Mouse (Mus musculus) cerebellum, adult 9-11 months (tissue): ENCODE data around the gene Agbl4.

Experiments used
- DNase-seq: peaks from one replicate; pipeline ENCODE4 v3.0.0; 2022

Agbl4 gene

DNA sequence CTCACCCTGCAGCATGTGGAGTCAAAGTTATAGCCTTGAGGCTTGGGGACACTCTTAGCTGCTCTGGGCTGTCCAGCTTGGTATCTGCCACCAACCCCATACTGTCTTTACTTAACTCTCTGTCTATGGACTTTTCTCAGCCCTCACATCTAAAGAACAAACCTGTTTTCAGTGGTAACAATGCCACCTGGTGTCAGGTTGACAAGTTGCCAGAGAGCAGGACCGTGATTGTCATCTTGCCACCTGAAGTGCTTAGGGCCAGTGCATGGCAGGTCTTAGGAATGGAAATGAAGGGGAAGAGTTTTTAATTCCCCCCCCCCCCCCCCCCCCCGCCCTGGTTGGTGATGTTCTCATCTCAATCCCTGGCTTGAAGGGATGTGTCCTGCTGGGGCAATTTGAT is 1112.7 kb downstream of the Agbl4 start:
- DNase-seq, result no peak

DNA sequence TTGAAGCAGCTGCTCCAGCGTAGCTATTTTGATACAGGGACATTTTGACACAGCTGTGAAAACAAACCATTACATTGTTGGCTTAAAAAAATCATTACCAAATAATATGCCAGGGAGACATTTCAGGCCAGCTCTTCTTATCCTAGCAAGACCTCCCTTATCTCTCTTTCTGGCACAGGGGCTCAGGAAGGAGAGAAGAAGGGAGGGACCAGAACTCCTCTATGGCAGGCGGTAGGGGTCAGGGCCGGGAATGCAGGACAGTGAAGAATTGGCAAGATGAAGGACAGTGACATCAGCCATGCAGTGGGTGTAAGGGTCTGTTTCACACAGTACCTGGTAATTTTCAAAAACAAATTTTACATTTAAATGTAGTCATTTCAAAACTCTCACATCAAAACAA is 1116.5 kb downstream of the Agbl4 start:
- DNase-seq, result no peak

DNA sequence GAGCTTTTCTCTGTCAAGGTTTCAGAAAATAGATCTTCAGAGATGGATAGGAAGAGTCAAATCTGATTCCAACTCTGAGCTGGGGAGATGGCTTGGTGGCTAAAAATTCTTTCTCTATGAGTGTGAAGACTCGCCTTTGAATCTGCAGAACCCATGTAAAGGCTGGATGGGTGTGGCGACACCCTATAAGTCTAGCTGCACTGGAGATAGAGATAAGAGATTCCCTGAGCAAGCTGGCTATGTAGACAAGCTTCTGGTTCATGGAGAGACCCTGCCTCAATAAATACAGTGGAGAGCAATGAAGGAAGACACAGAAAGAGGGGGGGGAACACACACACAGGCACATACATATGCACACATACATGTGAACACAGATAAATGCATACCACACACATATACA is 1118.7 kb downstream of the Agbl4 start:
- no peak for DNase-seq

DNA sequence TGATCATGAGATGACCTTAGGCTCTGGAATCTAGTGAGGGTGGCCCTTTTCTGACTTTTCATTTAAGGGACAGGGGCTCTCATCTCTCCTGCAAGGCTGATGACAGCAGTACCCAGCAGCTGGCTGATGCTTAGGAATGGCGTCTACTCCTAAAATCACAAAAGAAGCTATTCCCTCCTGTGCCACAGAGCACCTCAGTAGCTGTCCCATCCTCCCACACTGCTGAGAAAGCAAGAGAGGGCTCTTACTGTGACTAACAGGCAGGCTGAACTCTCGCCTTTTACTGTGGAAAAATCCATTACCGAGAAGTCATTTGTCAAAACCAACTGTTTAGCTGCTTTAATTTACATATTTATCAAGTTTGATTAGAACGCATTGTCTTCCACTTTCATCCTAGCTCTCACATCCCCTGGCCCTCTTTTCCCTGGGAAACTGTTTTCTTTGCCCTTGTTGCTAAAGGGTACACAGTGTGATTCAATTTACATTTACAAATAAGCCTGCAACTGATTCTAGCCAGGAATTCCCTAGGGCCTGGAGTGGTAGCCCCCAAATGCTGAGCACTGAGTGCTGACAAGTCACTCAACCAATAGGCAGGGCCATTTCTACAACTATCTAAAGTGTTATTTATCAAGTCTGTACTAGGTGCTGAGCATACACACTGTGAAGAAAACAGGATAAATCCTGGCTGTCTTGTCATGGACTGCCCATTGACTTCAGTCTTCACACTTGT is 1119.8 kb downstream of the Agbl4 start:
- DNase-seq, result no peak

DNA sequence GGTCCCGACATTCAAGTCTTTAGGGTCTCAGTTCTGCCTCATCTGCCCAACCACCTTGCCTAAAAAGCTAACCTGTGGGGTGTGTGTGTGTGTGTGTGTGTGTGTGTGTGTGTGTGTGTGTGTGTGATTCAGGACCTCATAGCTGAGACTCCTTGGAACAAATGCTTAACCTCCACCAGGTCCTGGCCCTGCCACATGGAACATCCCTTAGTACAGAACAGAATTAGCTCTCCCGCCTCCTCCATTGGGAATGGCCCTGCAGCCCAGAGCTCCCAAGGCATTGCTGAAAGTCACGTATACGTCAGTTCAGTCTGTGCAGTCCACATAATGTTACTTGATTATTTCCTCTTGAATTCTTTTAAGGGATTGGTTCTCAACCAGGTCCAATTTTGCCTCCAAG is 1120.7 kb downstream of the Agbl4 start:
- no peak for DNase-seq

DNA sequence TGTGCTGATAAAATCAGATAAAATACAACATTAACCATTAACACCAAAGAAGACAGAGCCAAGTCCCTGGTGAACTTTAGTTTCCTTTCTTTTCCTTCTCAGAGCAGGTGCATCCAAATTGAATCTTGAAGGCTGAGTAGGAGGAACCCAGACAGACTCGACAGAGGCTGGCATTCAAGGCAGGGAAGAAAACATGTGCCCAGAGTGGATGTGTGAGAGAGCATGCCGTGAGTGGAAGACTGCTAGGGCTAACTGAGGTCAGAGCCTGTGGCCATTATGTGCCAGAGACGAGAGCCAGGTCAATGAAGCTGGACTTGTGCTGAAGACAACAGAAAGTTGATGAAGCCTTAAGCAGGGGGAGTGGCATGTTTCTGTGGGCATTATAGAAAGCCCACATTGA is 1121.8 kb downstream of the Agbl4 start:
- DNase-seq, result no peak

DNA sequence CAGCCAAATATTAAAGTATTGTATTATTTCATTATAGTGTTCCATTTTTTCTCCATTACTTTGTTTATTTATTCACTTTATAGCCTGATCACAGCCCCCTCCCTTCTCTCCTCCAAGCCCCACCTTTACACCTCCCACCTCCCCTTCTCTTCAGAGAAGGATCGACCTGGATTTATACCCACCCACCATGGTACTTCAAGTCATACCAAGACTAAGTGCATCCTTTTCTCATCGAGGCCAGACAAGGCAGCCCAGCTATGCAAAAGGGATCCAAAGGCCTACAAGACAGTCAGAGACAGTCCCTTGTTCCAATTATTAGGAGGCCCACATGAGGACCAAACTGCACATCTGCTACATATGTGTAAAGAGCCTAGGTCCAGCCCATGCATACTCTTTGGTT is 1122.5 kb downstream of the Agbl4 start:
- DNase-seq, result no peak

DNA sequence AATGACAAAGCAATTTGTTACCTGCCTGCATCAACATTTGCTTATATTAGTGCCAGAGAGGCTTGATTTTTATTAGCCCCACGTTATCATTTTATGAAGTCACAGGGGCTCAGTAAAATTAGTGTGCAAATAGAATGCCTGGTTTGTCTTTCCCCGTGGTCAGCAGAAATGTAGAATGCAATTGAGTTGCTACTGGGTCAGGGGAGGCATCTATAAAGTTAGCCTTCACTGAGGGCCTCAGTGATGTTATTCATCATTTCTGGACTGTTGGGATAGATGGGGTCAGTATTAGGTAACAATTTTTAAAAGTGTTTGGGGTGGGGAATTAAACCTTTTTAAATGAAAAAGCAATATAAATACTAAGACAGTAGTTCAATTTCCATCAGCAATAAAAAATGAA is 1125.5 kb downstream of the Agbl4 start:
- DNase-seq, result no peak

DNA sequence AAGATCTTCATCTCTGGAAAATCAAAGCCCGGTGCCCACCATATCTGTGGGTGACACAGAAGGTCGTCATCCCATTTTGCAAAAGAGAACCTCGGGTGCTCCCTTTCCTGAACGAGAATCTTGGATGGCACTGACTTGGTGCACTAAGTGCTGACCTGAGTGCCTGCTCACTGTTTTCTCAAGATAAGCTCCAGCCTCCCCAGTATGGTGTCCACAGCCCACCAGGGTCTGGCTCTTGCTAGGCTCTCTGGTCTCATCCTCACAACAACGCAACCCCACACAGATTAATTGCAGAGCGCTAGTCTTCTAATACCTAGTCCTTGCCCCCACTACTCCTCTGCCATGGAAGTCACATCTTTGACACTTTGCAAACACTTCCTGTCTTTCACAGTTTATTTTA is 1131.5 kb downstream of the Agbl4 start:
- DNase-seq, result no peak

DNA sequence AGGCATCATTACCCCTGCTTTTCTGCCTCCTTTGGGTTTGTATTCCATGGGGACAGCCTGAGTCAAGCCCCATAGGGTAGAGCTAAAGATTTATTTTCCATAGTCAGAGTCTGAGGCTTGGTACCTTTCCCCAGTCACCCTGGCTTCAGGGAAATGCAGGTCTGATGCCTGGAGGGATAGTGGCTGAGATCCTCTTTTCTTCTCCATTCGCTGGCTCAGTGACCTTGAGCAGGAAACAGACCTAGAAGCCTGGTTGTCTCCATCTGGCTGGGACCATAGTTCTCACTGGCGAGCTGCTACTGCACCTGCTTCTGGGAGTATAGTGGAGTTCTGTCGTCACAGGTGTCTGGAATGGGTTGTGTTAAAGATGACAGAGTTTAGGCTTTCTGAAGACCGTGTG is 1132.5 kb downstream of the Agbl4 start:
- no peak for DNase-seq

DNA sequence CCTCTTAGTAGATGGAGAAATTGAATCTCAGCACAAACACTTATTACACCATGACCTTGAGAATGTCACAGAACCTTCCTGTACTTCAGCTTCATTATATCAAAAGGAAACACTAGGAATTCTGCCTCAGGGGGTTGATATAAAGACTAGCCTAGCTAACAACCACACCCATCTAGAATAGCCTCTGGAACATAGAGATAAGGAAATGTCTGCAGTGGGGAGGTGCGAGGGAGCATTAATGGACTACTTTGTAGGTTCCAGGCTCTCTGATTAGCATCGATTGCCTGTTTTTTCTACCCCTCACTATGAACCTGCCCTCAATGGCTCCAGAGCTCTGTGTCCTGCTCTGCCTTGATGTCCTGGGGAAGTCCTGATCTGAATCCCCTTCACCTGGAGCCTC is 1133.1 kb downstream of the Agbl4 start:
- no peak for DNase-seq

DNA sequence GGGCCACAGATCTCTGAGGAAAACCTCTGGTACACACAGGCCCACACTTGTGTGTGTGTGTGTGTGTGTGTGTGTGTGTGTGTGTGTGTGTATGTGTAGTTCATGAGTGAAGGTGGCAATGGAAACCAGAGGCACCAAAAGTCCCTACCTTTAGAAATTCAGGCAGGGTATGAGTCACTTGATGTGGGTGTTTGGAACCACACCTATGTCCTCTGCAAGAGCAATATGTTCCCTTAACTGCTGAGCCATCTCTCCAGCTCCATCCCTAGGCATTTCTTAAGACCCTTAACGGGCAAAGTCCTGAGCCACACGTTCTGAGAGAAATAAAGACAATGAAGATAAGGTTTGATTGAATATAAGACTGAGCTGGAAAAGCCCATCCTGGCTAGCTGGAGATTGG is 1147.2 kb downstream of the Agbl4 start:
- no peak for DNase-seq

DNA sequence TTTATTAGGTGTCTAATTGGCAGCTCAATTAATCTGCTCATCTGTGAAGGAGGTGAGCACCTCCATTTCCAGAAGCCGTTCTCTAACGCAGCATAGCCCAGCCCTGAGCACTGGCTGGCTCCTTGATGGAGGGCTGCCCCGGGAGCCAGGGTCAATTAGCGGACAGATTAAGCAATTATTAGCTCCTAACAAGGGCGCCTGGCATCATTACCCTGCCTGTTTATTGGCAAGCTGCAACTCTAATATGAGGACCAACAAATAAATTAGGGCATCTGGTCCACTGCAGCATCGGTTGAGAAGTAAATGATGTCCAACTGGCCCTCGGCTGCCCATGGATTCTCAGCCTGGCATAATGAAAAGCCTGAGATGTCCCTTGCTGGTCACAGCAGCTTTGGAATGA is 1148.5 kb downstream of the Agbl4 start:
- no peak for DNase-seq

DNA sequence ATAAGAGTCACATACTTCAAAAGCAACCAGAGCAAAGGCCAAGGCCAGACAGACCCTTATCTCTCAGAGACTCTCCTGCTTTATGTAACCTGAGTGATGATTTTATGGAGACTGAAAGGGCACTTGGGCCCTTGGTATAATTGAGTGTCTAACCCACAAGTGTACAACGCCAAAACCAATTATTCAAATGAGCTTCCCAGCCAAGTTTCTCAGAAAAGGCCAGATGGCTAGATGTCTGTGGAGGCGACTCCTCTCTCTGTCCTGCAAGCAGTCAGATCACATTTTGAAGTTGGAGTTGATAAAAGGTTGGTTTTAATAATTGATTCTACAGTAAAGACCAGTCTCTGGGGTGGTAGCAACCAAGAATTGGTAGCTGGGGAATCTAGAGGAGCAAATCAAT is 1158.0 kb downstream of the Agbl4 start:
- DNase-seq, result peak; percentile 9

DNA sequence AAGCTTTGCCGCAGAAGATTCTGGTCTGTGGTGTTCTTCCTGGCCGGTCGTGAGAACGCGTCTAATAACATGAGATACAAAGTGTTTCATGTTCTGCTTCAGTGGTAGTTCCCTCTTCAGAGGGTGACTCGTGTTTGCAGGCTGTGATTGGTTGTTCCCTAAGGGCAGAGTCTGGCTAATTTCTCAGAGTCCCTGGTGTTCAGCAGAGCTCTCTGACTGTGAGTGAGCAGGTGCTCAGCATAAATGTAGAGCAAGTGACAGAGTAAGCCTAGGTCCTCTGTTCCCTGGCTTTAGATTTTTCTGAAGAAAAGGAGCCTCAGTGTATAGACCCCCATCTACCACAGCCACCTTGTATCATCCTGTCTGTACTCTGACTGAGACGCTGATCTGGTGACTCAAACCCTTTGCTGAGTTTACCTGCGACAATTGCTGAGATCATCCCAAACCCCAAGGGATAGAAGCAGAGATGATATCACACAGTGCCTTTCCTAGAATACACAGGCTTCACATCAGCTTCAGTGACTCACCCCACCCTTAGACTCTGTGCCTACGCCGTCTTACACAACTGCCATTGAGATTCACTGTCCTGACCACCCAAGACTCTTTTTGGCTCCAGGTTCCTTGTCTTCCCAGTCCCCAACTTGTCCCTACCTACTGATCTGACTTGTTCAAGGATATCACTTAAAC is 1179.8 kb downstream of the Agbl4 start:
- DNase-seq, result no peak

DNA sequence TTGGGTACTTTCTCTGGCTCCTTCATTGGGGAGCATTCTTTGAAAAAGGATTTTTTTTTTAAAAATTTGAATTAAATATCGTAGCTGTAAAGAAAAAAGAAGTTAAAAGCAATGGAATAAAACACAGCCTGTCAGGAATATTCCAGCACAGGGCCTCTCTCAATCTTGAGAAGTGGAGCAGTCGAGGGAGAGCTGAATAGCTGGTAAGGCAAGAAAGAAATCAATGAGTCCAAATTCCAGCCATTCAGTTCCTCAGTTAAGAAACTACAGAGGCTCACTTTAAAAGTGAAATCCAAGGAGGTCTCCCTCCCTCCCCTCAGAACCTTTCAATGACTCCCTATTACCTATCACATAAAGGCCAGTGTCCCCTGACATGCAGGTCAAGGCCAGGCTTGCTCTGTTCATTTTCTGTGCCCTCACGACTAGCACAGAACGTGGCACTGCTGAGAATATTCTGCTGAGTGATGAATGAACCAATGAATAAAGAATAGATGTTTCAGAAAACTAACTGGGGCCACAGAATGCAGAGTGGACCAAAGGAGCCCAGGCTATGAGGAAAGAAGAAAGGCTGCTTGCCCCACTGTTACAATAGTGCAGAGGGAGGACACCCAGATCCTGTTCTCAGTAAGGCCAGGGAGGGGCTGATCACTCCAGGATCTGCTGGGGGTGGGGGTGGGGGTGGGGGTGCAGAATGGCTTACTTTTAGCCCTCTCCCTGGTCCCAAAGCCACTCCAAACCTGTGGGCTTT is 1181.8 kb downstream of the Agbl4 start:
- no peak for DNase-seq

DNA sequence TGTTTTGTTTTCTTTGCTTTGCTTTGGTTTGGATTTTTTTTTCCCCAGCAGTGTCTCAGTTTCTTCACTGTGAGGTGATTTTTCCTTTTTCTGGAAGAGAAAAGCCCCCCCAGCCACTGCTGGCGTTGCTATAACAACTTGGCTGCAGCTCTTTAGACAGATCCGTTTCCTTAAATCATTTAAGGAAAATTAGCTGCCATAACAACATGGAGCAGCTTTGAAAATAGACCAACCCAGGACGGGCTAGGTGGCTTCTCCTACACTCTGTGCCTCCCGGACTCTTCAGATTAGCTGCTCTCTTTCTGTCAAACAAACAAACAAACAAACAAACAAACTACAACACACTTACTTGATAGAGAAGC is 1182.4 kb downstream of the Agbl4 start:
- DNase-seq, result no peak

DNA sequence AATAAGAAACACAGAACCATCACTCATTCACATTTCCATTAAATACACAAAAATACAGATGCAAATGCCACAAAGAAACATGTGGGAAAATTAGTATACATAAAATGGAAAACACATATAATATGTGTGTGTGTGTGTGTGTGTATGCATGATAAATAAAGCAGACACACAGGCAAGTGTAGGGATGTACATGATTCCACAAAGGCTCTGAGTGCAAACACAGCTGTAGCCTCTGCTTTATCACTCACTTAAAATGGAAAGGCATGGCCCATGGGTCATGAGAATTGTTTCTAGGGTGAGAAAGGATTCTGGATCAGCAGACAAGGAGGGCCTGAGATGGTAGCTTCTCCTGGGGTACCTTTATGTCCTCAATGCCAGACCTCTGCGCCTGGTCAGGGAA is 1182.8 kb downstream of the Agbl4 start:
- DNase-seq, result no peak

DNA sequence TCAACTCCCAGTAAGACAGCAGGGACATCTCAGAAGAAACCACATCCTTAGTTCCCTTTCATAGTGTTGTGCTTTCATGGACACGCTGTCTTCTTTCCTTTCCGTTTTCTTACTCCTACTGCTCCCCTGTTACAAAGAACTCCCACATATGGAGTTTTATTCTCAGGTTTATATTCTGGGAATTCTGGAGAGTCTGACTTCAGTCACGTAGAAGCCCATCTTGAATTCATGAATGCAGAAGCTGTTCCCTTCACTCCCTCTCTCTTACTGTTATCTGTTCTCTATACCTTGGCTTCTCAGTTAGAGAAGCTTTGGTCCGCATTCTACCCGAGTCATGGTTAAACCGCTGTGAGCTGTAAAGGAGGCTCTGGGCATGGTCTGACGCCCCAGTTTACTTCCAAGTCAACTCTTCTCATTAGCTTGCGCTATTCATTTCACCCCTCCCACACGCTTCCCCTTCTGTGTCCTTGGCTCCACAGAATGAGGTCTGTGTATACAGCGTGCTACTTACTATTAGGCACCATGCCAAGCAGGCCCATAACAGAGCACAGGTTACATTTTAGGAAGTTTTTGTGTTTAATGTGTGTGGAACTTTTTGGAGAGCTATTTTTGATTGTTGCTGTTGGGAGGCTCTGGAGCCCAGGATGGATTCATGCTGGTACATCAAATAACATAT is 1186.2 kb downstream of the Agbl4 start:
- no peak for DNase-seq

DNA sequence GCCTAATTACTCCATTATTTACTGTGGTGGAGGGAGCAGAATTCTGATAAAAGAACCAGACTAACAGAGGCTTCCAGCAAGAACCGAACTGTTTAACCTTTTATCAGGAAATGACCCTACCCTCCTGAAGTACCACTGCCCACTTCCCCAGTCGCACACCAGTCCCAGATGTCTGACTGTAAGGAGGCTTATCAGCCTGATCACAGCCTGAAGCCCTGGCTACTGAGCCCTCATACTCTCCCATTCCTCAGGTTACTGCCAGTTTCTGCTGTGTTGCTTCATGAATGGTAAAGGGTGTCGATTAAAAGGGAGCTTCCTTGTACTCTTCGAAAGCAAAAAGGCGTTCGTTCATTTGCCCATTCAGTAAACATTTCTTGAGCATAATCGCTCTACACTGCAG is 1186.8 kb downstream of the Agbl4 start:
- DNase-seq, result no peak

DNA sequence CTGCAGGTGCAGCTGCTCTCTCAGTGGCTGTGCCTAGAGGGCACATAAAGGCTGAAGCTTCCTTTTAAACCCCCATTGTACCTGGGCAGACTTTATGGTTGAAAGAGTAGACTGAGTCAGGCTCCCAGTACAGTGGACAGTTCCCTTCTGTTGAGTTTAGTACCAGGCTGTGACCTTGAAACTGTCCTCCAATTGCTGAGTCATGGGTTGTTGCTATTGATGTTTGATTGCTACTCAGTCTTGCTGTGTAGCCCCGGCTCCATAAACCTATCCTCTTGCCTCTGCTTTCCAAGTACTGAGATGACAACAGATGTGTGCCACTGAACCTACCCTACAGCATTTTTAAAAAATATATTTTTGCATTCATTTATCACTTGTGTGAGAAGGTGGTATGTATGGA is 1190.8 kb downstream of the Agbl4 start:
- no peak for DNase-seq

DNA sequence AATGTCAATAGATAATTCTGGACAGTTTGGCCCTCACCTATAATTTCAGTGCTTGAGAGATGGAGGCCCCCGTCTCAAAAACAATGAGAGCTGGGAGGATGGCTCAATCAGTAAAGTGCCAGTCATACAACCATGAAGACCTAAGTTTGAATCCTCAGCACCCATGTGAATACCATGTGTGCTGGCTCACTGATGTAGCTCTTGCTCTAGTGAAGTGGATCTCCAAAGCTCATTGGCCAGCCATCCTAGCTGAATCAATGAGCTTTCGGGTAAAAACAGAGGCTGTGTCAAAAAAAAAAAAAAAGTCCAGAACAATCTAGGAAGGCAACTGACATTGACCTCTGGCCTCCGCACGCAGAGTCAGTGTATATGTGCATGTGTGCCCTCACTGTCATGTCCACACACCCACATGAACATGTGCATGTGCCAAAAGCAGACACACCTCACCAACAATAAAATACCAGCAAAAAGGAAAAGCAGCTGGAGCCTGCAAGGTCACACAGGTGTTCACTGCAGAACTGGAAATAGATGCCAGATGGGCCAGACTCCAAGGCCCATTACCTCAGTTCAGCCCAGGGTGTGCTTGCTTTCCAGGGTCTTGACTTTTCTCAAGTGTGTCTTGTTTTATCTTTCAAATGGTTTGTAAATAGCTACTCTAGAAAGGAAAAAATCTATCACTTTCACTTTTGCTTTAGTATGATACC is 1192.2 kb downstream of the Agbl4 start:
- DNase-seq, result no peak

DNA sequence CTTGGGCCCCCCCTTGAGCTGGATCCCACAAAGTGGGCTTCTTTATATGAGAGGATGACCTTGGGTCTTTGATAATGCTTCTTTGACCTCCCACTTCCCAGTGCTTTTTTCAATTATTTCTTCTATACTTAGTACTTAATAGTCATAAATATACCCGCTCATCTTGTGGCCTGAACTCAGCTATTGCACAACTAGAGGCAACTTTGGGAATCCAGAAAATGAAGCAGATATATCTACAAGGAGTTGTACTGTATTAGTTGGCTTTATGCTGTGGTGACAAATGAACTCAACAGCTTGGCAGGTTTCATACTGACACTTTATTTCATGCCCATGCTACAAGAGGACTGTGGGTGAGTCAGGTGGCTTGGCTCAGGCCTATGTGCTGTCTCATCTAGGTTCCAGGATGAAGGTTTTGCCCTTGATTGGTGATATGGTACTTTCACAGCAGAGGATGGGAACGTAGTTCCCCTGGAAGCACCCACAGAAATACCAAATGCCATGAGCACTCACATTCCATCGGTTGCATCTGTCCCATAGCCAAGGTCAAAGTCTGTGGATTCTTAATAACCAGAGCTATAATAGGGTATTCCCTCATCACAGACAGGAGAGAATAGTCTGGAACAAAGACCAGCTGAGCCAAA is 1197.3 kb downstream of the Agbl4 start:
- no peak for DNase-seq
